Mouse (Mus musculus): ENCODE measurements at regions not wholly inside any gene's neighbourhood (a gene's known extent, or its start where the extent isn't known, plus 50 kb on each side); places are given as distances from the start of the nearest gene placed in this dataset.

DNA sequence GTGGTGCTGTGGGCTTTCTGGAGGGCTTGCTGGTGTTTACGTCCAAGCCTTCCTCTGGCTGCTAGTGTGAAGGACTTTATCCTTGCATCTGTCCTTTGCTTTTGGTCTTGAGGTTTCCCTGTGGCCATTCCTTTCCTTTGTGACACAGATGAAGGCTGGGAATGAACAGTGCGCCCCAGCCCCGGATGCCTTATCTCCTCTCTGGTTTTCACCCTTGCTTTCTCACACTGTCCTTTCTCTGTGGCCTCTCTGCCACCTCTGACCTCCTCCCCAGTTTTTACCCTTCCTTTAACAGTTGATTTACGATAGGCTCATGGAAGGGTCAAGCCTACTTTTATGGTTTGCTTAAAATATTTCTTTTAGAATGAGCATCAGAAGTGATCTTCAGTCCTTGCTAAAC is 53.2 kb downstream of the Gas1 start:
- in situ Hi-C loops (cut with MboI, MseI) = no loop called here

DNA sequence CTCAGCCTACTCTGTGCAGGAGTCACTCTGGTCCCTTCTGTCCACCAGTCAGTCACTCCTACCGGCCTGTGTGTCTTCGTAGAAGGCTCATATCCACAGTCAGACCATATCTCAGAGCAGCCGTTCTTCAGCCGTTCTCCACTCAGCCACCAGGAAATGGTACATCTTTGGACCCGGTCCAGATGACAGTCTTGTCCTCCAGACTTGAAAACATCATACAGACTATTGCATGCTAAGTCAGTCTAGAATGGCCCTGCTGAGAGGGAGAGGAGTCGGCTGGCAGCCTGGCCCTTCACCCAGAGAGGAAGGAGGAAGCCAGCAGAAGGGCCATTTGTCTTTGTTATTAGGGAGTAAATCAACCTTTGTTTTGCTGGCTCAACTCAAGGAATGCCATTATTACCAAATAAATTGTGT is 54.0 kb downstream of the Gas1 start:
- in situ Hi-C loops (cut with MboI, MseI) = no loop called here

DNA sequence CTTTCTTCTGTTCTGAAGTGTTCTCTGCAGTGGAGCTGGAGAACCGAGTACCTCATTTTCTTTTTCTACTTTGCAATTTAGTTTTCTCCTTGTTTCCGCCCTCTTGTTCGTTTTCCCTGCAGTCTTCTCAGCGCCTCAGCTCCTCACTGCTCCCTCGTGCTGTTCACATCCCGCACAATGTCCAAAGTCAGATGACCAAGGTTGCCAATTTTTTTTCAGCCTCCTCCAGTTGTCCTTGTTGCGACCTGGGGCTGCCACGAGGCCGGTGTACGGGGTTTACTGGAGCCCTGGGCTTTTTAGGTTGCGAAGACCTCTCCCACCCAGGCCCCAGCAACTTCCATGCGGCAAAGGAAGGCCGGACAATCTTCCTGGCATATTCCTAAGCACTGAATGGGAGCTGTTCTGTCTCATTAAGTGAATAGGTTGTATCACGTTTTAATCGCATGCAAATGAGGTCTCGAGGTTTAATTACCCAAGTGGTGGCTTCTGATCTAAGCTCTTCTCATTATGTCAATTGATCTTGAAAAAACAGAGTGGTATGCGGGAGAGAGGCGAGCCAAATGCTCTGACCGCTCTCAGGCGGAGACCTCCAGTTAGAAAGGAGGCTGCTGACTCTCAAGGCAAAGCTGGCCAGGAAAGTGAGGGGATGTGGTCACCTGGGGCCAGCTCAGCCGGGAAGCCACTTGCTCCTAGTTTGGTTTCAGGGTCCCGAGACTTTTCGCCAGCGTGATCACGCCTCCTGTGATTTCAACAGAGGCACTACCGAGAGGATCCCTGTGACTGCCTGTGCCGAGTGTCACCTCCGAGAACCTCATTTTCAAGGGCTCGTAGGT is 54.6 kb downstream of the Gas1 start:
- in situ Hi-C loops (cut with MboI, MseI) = no loop called here

DNA sequence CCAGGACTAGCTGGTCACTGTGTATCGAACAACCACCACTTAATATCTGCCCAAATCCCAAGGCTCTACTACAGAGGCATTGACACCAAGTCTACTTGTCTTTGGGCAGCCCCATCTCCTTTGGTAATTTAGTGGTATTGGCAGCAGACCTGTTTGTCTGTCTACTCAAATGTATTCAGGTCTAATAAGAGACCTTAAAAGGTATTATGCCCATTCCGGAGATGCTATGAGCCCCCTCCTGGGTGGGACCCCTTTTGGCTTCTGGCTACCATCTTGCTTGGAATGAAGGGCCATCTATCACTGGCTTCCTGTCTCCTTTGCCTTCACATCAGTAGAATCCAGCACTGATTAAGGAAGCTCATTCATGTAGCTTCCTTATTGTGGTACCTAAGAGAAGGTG is 65.7 kb downstream of the Gas1 start:
- in situ Hi-C loops (cut with MboI, MseI) = no loop called here

DNA sequence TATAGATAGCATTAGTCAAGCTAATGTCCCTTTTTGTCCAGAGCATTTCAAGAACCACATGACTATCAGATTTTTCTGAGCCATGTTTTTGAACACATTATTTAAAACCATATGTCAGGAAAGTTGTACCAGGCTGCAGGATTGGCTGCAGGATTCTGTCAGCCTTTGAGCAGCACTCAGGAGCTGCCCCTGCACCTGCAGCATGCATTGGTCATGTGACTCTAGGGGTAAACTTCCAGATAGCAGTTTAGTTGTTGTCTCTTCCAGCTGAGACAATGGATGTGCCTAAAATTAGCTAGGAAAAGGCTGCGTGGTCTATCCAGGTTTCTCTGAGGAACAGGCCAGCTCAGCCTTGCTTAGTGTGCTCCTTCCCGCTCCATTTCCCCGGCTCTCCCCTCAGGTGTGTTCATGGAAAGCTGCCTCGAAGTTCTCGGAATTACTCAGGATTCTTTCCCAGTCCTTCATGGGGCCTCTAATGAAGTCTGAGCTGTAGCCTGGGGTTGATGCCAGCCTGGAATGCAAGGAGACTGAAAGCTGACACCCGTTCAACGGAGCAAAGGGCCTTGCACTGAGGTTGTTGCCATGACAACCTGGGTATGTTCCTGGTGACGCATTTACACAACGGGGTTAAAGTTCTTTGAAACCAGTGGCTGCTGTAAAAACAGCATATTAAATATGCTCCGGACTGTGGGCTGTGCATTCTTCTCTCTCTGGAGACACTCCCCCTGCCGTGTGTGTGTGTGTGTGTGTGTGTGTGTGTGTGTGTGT is 66.9 kb downstream of the Gas1 start:
- in situ Hi-C loops (cut with MboI, MseI) = no loop called here

DNA sequence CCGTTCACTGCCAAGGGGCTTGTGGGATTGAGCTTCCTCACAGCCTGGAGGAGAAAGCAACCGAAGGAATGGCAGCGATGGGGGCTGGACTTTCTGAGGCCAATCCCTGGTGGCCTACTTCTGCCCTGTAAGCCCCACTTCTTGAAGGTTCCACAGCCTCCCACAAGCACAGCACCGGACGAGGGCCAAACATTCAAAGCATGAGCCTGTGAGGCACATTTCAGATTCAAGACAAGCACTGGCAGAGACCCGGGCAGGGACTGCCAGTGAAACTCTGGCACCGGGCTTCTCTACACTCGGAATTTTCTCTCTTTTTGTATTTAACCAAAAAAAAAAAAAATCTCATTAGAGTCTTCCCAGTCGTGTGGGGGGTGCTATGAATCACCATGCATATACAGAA is 71.9 kb downstream of the Gas1 start:
- in situ Hi-C loops (cut with MboI, MseI) = no loop called here

DNA sequence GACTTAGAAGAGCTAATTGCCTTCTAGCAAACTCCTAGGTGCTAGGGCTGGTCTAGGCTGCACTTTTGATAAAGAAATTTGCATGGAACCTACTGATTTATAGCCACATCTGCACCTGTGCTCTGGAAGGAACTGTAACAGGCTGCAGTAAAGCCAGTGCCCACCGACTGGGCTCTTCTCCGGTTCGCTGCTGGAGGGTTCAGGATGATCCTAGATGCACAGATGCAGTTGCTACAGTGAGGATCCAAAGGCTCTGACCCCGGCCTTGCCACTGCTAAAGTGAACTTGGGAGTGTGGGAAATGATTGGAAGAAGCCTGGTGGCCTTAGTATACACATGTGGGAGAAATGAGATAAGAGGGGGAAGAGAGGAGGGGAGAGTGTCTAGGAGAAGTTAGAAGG is 75.5 kb downstream of the Gas1 start:
- in situ Hi-C loops (cut with MboI, MseI) = no loop called here

DNA sequence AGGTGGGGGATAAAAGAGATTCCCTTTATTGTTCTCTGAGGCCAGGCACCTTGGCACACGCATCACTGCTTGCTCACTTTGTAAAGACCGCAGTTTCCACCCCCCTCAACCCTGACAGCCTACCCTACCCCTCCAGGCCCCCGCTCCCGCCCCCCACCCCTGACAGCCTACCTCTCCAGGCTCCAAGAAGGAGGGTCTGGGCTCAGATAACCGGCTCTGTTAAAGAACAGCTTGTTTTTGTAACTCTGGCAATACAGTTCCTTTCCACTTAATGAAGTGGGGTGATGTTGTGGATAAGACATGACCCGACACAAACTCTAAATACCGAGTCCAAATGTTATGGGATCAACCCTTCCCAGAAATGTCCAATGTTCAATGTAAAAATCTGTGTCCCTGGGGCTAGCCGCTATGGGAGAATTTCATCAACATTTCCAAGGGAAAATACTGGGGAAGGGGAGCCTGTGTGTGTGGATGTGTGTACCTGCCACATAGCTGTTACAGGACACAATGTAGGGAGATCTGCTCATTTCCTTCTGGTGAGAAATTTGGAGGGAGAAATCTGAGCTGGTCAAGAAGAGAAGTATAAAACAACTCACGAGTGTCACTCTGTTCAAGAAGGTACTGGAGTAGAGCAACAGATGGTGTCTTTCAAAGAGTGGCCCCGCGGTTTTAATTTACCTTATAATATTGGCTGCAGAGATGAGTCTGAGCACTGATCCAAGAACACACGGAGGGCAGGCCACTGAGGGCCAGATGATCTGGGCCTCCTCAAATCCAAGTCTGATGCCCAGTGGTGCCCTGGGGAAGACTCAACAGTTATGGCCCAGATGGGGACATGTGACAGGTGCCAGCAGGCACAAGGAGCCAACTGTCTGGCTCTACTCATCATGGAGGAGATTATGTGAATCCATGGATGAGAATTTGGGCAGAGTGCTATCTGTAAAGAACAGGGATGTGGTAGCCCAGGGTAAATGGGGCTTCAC is 76.7 kb downstream of the Gas1 start:
- in situ Hi-C loops (cut with MboI, MseI) = no loop called here

DNA sequence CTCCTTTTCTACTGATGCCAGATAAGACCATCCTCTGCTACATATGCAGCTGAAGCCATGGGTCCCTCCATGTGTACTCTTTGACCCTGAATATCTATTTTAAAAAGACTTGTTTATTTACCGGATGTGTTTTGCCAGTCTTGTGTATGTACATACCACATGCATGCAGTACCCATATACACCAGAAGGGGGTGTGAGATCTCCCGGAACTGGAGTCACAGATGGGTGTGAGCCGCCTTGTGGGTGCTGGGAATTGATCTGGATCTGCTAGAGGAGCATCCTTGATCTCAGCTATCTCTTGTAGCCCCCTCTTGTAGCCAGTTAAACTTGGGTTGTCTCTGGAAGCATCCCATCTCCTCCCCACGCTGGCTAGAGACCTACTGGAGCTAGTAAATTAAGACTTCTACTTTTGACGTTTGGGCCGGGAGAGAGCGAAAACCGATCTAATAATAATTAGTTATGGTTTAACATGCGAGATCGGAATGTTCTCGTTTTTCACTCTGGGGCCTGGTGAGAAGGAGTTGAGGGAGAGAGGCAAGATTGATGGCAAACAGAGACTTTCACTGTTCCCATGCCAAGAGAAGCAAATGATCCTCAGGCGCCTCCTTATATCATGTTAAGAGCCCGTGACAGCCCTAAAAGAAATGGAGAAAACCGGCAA is 77.6 kb downstream of the Gas1 start:
- in situ Hi-C loops (cut with MboI, MseI) = no loop called here

DNA sequence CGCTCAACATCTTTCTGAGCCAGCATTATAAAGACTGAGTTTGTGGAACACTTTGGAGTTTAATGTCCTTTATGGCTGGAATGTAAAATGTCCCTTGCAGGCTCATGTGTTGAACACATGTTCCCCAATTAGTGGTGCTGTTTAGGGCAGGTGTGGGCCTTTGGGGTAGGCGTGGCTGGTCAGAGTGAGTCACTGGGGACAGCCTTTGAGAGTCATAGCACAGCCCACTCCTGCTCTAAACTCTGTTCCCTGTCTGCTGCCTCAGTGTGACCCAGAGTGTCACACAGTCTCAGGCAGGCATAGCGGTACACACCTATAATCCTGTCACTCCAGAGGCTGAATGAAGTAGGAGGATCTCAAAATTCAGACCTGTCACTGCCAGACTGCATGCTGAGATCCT is 78.8 kb downstream of the Gas1 start:
- in situ Hi-C loops (cut with MboI, MseI) = no loop called here

DNA sequence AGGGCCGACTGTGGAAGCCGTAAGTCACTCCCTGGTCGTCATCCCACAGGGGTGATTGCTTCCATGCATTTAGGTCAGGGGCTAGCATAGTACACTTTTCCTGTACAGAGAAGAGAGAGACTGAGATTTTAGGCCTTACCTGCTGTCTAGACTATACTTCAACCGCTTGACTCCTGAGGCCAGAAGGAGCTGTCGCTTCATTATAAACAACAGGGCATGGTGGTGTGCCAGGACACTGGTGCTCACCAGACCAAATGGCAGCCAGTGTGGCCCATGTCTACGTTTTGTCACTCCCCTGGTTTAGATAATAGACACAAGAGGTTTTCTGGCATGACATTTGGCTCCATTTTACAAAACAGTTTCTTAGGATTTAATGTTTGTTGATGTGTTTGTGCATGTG is 79.4 kb downstream of the Gas1 start:
- in situ Hi-C loops (cut with MboI, MseI) = no loop called here

DNA sequence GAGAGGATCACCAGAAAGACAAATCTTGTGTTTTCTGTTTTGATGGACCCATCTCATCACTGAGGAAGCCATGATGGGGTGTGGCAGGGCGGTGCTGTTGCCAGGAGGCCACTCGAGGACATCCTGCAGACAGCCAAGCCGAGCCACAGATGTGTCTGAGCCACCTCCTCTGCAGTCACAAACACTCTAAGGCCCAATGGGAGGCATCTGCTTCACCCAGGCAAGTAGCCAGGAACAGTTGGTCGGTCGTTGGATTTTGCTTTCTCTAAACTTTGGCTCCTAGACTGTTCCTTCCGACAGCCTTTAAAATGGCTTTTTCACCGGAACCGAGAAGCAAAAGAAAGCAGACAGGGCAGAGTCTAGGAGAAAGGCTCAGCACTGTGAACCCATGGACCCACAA is 90.5 kb downstream of the Gas1 start:
- in situ Hi-C loops (cut with MboI, MseI) = no loop called here

DNA sequence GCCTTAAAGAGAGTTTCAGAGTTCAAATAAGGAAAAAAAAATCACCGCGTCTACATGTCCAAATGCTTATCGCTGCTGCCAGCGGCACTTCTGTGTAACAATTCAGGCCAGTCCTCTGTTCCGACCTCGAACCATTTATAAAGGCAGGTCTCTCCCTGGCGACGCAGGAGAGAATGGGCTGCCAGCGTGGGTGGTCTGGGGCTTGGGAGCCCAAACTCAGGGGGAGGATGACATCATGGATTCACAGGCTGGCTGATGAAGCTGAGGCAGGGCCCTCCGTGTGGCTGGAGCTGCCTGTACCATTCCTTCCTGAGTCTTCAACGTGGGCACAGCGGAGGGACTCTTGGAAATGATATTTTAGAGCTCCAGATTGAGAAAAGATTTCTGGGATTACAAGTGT is 92.2 kb downstream of the Gas1 start:
- in situ Hi-C loops (cut with MboI, MseI) = no loop called here

DNA sequence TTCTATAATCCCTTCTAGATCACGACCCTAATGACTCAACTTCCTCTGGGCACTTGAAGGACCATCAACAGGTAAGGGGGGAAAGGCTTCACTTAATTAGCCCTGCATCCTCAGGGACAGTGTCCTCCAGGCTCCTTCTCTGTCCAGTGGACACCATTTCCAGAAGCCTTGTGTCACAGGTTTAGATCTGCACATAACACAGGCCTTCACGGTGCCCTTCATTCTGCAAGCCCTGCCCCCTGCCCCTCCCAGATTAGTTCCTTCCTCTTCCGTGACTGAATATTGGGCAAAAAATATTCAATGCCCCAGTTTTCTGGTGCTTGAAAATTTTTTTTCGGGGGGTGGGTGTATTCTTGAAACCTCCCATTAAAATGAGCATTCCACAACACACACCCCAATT is 92.9 kb downstream of the Gas1 start:
- in situ Hi-C loops (cut with MboI, MseI) = no loop called here

DNA sequence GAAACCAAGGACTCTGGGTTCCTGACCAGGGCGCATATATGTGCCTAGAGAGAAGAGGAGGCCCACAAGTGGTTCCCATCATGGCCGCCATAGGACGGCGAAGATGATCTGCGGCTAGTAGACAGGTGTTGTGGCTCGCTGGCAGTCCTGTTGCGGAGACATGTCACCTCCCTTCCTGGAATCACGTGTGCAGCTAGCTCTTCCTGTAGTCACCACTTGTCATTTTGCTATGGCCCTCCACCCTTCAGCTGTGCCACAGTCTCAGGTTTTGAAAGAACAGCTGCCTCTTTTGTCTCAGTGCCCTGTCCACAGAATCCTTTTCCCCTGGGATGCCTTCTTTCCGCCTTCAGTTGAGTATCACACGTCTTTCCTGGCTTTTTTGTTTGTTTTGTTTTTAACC is 97.1 kb downstream of the Gas1 start:
- in situ Hi-C loops (cut with MboI, MseI) = no loop called here

DNA sequence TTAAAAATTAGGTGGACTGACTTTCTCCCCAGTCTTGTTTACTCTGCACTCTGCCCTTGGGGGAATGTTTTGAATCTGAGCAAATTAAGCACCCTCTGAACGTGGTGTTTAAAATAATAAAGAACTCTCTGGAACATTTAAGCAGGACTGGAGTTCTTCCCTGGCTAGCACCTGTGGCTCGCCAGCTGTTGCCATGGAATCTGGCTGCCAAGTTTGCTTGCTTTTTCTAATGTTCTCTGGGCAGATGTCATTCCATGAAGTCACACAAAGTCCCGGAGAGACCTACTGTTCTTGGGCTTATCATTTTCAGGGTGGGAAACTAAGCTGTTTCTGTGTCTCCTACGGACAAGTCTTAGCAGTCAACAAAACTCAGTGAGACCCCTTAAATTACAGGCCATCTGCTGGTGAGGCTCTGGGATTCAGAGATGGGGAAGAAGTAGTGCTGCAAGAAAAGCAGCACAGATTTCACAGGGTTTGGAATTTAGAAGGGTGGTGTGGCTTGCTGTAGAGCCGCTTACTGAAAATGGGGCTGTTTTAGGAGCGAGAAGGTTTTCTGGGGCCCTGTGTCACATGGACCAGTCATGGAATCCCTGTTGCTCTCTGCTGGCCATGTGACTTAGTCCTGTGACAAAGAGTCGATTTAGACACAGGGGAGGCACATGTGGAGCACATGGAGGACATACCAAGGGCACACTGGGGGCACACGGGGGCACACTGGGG is 98.7 kb downstream of the Gas1 start:
- in situ Hi-C loops (cut with MboI, MseI) = no loop called here

DNA sequence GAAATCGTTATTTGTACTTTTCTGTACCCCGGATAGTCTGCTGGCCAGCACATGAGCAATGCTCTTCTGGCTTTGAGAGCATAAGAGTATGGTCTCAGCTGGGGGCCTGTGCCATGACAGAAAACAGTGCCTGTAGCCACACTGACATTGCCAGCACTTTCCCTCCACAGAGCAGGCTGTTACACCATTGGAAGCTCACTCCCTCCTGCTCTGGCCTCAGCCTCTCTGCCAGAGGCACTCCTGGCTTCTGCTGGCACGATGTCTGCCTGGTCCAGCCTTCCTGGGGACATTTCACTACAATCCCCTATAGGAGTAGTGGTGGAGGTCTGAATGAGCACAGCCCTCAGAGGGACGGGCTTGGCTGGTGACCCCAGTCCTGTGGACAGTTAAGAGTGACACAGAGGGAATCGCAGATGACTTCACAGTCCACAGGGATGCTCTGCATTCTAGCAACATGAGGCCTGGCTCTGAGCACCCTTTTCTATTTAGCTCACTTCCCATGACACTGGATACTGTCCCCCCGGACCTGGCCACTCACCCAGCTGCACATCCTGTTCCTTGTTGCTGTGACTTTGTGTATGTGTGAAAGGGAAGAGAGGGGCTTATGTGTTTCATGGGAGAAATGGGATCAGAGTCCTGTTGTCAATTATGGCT is 100.9 kb downstream of the Gas1 start:
- in situ Hi-C loops (cut with MboI, MseI) = no loop called here

DNA sequence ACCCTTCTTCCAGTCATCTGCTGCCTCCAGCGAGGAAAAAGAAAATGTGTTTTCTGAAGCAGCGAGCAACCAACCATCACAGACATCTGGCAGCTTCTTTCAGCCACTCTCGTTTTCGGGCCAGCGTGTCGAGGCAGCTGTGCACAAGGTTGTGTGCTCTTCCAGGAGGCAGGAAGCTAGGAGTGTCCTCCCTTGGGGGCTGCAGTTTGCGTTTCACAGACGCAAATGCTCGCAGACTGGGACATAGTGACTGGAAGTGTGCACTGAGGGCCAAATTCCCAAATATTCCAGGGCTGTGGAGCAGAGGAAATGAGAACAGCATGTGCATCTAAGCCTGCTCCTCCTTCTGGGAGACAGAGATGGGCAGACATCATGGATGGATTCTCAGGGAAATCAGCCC is 105.6 kb downstream of the Gas1 start:
- in situ Hi-C loops (cut with MboI, MseI) = no loop called here

DNA sequence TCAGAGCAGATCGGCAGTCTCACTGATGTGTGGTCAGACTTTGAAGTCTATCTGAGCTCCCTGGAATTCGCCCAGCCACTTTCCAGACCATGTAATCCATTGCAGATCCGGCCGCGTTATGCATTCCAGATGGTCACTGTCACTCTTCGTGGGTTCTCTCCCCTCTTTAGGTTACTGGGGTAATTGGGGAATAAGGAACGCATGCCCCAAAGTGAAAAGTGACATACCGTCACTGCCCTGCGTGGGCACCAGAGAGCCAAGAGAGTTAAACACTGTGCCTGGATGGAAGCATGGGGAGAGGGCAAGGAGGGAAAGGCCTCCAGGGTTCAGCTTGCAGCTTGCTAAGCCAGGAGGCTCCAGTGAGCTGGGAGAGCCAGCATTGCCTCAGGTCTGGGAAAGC is 108.0 kb downstream of the Gas1 start:
- in situ Hi-C loops (cut with MboI, MseI) = no loop called here

DNA sequence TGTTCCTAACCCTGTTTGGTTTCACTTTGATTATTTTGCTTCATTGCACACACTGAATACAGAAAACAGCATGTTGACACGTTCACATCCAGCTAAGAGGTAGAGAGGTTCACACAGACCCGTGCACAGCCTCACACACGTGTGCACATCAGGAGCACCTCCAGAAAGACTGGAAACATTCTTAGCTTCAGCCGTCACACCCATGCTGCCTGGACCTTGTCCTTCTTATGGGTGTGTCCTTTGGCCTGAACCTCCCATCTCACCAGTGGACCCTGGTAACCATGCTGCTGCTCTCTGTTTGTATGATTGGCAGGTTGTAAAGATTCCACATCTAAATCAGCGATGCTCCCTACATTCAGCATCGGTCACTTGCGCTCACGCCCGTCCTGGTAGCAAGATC is 109.8 kb downstream of the Gas1 start:
- in situ Hi-C loops (cut with MboI, MseI) = no loop called here

Data from T-helper 17 cell (primary cell).